Mouse (Mus musculus) thymus, adult 2 months (tissue): ENCODE data around the gene Cxcl2. TPM values are rescaled to one million over a fixed set of nuclear protein-coding genes. Genes with fewer than 3 reads are reported as not detected.

Source experiments
- DNase-seq: peaks from one replicate; pipeline ENCODE4 v3.0.0; 2021
- H3K27ac ChIP-seq: fragments of 200-500 bp; 2 replicates; pipeline ENCODE4 v1.5.1; 2012; ENCODE audit warnings: low read length, control low read depth; ENCODE audit not compliant: control insufficient read depth, insufficient read depth
- H3K27me3 ChIP-seq: fragments of 200-500 bp; 2 replicates; pipeline ENCODE4 v1.6.1; 2012; ENCODE audit warnings: mild to moderate bottlenecking, low read length, moderate library complexity, mixed read lengths; ENCODE audit not compliant: control insufficient read depth, insufficient read depth
- H3K36me3 ChIP-seq: fragments of 200-500 bp; 2 replicates; pipeline ENCODE4 v1.6.1; 2012; ENCODE audit warnings: mild to moderate bottlenecking, low read length, moderate library complexity; ENCODE audit not compliant: control insufficient read depth, insufficient read depth
- H3K4me1 ChIP-seq: fragments of 200-500 bp; replicated peaks from 2 replicates; pipeline ENCODE4 v1.6.1; 2012; ENCODE audit warnings: low read length; ENCODE audit not compliant: control insufficient read depth, insufficient read depth
- H3K4me3 ChIP-seq: fragments of 200-500 bp; 2 replicates; pipeline ENCODE4 v1.5.1; 2012; ENCODE audit warnings: mild to moderate bottlenecking, low read length, control low read depth, moderate library complexity; ENCODE audit not compliant: control insufficient read depth, insufficient read depth
- CTCF ChIP-seq: fragments of 200-500 bp; IDR thresholded peaks from 2 replicates; pipeline ENCODE4 v1.5.1; 2012; ENCODE audit warnings: mild to moderate bottlenecking, control low read depth, low read length, moderate library complexity, borderline replicate concordance; ENCODE audit not compliant: control insufficient read depth, poor library complexity, insufficient read depth; ENCODE audit errors: extremely low read depth
- POLR2A ChIP-seq: fragments of 200-500 bp; IDR thresholded peaks from 2 replicates; pipeline ENCODE4 v1.6.1; 2012; ENCODE audit warnings: mild to moderate bottlenecking, low read length, control low read depth, moderate library complexity; ENCODE audit not compliant: control insufficient read depth, poor library complexity, insufficient read depth; ENCODE audit errors: extremely low read depth
- WGBS: fragments of 180-500 bp; shearing (Covaris S2); methylation state at CpG from one replicate; pipeline ENCODE4 v1.1.7; 2018; 5-methylcytosine and 5-hydroxymethylcytosine counted together
- polyA plus RNA-seq: library from polyadenylated mRNA; depleted of rRNA; stranded (reverse); fragments of >200 nt; gene quantifications from 2 replicates; pipeline ENCODE4 v1.2.3, GENCODE M21; 2012

Cxcl2 gene
- polyA plus RNA-seq, 1 experiment = 23.5 TPM

GRCm38 (mm10) chr5:90881021-90881420 is 22.6 kb upstream of the Cxcl2 start:
- no peak for DNase-seq
- Histone ChIP-seq H3K4me3 (no peak overlapping the region), H3K36me3 (no peaks in the 10 kb centered on the region), H3K27ac (no peak overlapping the region), H3K27me3 (no peaks in the 10 kb centered on the region), H3K4me1 (no peaks in the 10 kb centered on the region)
- WGBS = 95% methylated on average over 4 of the region's 4 CpGs
- TF ChIP-seq POLR2A (no peak), CTCF (no peak)

GRCm38 (mm10) chr5:90881682-90882081 is 22.0 kb upstream of the Cxcl2 start:
- TF ChIP-seq POLR2A (no peak), CTCF (no peak)
- 76% methylated on average over 5 of the region's 5 CpGs for WGBS
- H3K4me3 ChIP-seq = no peak overlapping the region
- no peaks in the 10 kb centered on the region for H3K4me1 ChIP-seq
- no peak for DNase-seq
- H3K36me3 ChIP-seq = no peaks in the 10 kb centered on the region
- H3K27me3 ChIP-seq = no peaks in the 10 kb centered on the region
- no peak overlapping the region for H3K27ac ChIP-seq

- no peaks in the 10 kb centered on the region for H3K27me3 ChIP-seq
- TF ChIP-seq POLR2A (no peak), CTCF (no peak)
- DNase-seq = no peak
- H3K4me1 ChIP-seq = no peaks in the 10 kb centered on the region
- WGBS = 92% methylated on average over 5 of the region's 5 CpGs
- H3K36me3 ChIP-seq = no peaks in the 10 kb centered on the region
- no peak overlapping the region for H3K4me3 ChIP-seq
- H3K27ac ChIP-seq = no peak overlapping the region
These were observed 21.5 kb upstream of the Cxcl2 start for GRCm38 (mm10) chr5:90882146-90882545.

GRCm38 (mm10) chr5:90884628-90885242 is 18.9 kb upstream of the Cxcl2 start:
- WGBS = 70% methylated on average over 2 of the region's 2 CpGs
- no peak overlapping the region for H3K27ac ChIP-seq
- H3K27me3 ChIP-seq = no peaks in the 10 kb centered on the region
- no peaks in the 10 kb centered on the region for H3K36me3 ChIP-seq
- no peak overlapping the region for H3K4me3 ChIP-seq
- no peaks in the 10 kb centered on the region for H3K4me1 ChIP-seq
- TF ChIP-seq POLR2A = no peak
- no peak for TF ChIP-seq CTCF
- DNase-seq = no peak

- no peak overlapping the region for H3K4me3 ChIP-seq
- H3K27ac ChIP-seq = no peak overlapping the region
- TF ChIP-seq CTCF (no peak), POLR2A (no peak)
- H3K36me3 ChIP-seq = no peaks in the 10 kb centered on the region
- no peak for DNase-seq
- 86% methylated on average over 5 of the region's 5 CpGs for WGBS
- H3K4me1 ChIP-seq = no peaks in the 10 kb centered on the region
- no peaks in the 10 kb centered on the region; the same call in 1 of the 2 replicates for H3K27me3 ChIP-seq
These were observed 15.0 kb upstream of the Cxcl2 start for GRCm38 (mm10) chr5:90888661-90889060.

- WGBS = 14% methylated on average over 30 of the region's 30 CpGs
- H3K4me1 ChIP-seq = no peaks in the 10 kb centered on the region
- H3K27me3 ChIP-seq = no peaks in the 10 kb centered on the region; the same call in 1 of the 2 replicates
- TF ChIP-seq CTCF (no peak), POLR2A (no peak)
- H3K36me3 ChIP-seq = no peaks in the 10 kb centered on the region
- DNase-seq = no peak
- no peak within 1 kb of the TSS for H3K27ac ChIP-seq
- no peak within 1 kb of the TSS; the same call in 1 of the 2 replicates for H3K4me3 ChIP-seq
These were observed 12.9 kb upstream of the Cxcl2 start, which contains the start of gene Cxcl1 for GRCm38 (mm10) chr5:90890519-90891463. Gene Cxcl1 (plus strand): TSS chr5:90891241.

GRCm38 (mm10) chr5:90891464-90891813 is 12.2 kb upstream of the Cxcl2 start:
- no peak for DNase-seq
- Histone ChIP-seq H3K4me3 (no peak overlapping the region), H3K4me1 (no peaks in the 10 kb centered on the region), H3K27me3 (no peaks in the 10 kb centered on the region; the same call in 1 of the 2 replicates), H3K27ac (no peak overlapping the region), H3K36me3 (no peaks in the 10 kb centered on the region)
- TF ChIP-seq POLR2A (no peak), CTCF (no peak)
- 56% methylated on average over 10 of the region's 10 CpGs for WGBS
